Mouse (Mus musculus) MEL (cell line): Measurements from ENCODE around the gene Fam219a.

Experiments used
- EP300 ChIP-seq, 2 experiments: IDR thresholded peaks; 2 replicates each; pipeline ENCODE4 v1.6.1; 2011; ENCODE audit warnings: improper control_type of control experiment in 2 of 2, low read length in 2 of 2, low read depth in 1 of 2, mild to moderate bottlenecking in 1 of 2
- GATA1 ChIP-seq: IDR thresholded peaks from 2 replicates; pipeline ENCODE4 v1.6.1; 2011; ENCODE audit warnings: low read depth, low read length, improper control_type of control experiment
- NELFE ChIP-seq: IDR thresholded peaks from 2 replicates; pipeline ENCODE4 v1.6.1; 2011; ENCODE audit warnings: low read depth, low read length, improper control_type of control experiment

DNA sequence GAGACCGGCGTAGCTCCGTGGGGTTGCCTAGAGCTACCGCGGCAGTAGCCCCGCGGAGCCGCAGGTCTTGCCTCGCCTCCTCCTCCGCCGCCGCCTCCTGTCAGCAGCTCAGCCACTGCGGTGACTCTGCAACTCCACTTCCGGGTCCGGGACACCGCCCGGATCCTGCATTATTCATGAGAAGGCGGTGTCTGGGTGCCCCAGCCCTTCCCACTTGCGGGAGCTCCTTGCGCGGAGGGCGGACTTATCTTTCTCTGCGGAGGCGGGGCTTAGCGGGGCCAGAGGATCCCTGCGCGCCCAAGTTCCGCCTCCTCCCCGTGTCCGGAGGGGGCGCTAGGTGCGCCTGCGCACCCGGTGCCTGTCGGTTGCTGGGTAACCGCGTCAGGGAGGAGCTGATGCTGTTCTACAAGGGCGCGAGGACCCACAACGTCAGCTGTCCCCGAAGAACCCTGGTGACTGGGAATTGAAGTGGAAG, at the start of gene Fam219a, which contains the start of gene Dnaic1:
- TF ChIP-seq EP300 (IDR thresholded peaks at IDR 0.05; ENCODE audit: low read depth in 1 of 2, low read length in 2 of 2): no peak
- TF ChIP-seq GATA1: no peak
- no peak for TF ChIP-seq NELFE
